Mouse (Mus musculus) thymus, postnatal 36 days (tissue): Measurements from ENCODE around the gene G530012D18Rik.
"Not testable (repeated sequence)": the region's sequence is repeated elsewhere in the genome, so short reads cannot be mapped to it uniquely, and the experiment has no call there.

Source experiments
- DNase-seq, 2 experiments: peaks; one replicate each; pipeline ENCODE4 v3.0.0; 2022; ENCODE audit warnings: mixed read lengths in 2 of 2

The G530012D18Rik gene

DNA sequence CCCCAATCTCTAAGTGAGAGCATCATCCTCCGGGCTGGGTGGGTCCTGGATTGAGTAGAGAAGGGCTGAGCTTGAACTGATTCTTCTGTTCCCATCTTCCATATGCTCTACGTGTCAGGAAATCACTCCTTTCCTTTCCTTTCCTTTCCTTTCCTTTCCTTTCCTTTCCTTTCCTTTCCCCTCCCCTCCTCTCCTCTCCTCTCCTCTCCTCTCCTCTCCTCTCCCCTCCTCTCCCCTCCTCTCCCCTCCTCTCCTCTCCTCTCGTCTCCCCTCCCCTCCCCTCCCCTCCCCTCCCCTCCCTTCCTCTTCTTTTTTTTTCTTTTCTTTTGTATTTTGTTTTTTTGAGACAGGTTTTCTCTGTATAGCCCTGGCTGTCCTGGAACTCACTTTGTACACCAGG, at the start of gene G530012D18Rik:
G530012D18Rik (plus strand) TSS at position 301 of the 400 bp plus-strand sequence.
- not testable (repeated sequence) for DNase-seq

DNA sequence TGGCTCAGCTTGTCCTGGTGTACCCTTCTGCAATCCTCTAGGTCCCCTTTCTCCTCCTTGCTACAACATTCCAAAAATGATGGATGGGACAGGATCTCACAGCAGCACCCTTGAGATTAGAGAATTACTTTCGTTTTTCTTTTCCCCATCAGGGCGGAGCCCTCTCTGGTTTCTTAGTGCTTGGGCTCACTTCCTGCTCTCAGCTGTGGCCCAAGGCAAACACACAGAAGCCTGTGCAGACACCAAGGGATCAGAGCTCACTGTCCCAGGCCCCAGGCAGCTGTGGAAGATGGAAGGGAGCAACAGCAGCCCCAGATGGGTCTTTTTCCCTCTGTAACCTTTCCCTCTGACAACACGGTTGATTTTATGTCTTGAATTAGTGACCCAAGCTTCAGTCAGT, 49.1 kb upstream of the G530012D18Rik start:
- peak in 1 of 2 experiments; percentile 7 for DNase-seq

DNA sequence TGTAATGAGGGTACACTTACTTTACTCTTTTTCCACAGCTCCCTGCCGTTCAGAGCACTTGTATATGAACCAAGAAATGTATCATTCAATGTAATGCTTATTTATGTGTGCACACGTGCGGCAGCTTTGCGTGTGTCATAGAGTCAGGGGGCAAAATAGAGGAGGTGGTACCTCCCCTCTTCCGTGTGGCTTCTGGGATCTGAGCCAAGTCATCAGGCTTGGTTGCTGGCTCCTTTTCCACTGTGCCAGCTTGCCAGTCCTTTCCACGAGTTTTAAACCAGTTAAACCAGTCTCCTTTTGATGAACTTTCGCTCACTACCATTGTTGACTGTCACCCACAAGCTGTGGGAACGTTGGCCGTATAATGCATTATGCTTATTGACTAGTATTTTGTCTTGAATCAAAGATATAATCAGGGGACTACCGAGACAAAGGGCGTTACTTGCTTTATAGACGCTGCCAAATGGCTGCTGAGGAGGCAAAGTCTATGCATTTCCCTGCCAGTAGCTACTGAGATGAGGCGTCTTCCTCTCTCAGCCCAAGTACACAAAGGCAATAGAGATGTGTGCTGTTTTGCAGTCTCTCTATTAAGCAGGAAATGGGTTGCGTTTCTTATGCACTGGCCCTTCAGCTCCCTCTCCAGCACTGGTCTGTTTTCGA, 46.9 kb upstream of the G530012D18Rik start:
- not testable (repeated sequence) for DNase-seq

DNA sequence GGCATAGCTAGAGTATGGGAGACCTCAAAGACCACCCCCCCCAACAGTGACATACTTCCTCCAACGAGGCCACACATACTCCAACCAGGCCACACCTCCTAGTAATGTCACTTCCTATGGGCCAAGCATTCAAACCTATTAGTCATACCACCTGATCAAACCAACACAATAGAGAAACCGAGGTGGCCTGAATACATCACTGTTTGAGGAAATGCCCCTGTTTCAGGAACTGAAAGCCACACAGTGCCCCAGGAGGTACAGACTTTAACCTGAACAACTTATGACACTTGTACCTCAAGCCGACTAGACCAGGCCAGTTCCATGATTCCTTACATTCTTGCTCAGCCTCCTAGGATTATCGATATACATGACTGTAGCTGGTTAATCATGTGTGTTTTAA, 31.7 kb upstream of the G530012D18Rik start:
- not testable (repeated sequence) for DNase-seq

DNA sequence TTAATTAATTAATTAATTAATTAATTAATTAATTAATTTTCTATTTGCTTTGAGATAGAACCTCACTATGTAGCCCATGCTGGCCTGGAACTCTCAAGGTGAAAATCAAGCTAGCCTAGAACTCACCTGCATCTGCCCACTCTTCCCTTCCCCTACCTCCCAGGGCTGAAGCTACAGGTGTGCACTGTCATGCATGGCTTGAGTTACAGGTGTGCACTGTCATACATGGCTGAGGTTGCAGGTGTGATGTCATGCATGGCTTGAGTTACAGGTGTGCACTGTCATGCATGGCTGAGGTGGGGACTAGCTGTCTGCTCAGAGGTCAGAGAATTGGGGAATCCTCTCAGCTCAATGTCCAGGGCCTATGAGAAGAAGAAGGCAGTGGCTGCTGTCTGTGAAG, 29.0 kb upstream of the G530012D18Rik start:
- not testable (repeated sequence) for DNase-seq

DNA sequence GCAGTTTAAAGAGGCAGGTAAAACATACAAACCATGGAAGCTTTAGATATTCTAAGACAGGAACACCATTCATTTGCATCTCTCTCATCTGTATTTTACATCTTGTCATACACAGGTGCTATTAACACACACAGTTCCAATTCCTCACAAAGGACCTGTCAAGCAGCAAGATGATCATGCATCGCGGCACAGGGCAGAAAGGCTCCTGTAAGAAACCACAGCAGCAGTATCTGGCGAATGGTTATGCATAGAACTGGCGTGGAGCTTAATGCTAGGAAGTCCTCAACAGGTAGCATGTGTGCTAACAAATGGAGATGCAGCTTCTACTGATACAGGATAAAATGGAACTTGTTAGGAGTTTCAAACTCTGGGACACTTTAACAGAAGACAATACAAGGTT, 20.2 kb upstream of the G530012D18Rik start:
- peak in 1 of 2 experiments; percentile 12 for DNase-seq

DNA sequence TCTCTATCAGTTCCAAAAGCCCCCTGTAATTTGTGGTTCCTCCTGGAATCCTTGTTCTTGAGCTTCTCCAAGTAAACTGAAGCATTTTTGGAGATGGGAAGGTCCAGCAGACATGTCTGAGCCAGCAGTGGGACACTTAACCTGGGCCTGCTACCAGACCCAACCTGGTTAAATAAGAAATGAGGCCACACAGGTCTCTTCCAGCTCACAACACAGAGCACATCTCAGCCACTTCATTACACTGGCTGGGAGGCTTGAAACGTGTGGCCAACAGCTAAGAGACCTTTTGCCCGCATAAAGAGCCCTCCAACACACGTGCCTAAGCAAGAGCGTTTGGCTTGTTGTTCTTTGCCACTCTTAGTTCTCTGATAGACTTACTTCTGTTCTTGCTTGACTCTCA, 1.9 kb upstream of the G530012D18Rik start:
- not testable (repeated sequence) for DNase-seq

DNA sequence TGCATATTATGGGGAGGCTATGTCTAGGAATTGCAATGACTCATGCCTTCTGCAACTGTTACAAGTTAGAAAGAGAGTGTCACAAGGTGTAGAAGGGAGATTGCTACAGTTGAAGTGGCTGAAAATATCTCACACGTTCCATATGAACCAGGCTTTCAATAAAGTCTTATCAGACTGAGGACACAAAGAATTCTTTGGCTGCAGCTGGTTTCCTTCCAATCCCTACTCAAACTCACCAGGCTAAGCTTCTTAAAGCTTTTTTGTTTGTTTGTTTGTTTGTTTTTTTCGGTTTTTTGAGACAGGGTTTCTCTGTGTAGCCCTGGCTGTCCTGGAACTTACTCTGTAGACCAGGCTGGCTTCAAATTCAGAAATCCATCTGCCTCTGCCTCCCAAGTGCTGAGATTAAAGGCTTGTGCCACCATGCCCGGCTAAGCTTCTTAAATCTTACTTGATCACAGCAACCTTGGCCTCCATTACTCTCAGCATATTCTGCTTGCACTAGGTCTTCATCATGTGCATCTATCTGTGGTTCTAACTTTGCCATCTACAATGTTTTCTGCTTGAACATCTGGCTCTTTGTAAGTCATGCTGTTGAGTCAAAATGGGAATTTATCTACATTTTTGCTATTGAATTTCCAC, 3.0 kb downstream of the G530012D18Rik start:
- not testable (repeated sequence) for DNase-seq

DNA sequence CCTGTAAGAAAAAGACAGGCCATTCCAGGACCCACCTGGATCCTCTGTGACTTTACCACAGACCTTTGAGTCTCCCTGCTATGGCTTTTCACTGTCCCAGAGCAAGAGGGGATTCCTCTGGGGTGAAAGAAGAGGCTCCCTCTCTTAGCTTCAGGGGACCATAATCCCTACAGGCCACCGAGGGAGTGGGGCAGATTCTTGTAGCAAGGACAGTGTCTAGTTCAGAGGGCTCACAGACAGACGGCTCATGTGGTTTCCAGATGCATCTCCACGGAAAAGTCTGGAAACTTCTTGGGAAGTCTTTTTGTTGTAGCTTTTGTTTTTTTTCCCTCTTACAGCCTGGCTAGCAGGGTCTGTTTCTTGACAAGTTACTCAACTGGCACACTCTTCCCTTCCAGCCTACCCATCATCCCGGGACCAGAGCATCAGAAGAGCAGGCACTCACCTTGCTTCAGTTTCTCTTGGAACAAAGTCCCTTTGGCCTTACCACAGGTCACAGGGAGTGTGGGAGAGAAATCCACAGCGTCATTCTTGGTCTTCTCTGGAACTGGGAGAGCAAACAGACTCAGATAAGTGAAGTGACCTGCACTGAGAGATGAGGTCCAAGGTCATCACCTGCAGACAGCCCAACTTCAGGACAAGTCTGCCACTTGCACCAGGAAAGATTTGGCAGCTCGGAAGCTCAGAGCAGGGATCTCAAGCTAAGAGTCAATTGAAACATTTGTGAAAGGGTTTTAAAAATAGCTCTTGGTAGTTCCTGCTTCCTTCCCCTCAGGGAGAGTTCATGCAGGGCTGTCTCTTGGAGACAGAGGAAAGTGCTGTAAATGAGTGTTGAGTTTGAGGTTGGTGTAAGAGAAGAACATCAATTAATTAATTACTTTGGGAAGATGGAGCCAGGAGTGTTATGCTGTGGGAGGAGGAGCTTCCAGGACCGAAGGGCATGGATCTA, 4.0 kb downstream of the G530012D18Rik start:
- DNase-seq, result not testable (repeated sequence)

DNA sequence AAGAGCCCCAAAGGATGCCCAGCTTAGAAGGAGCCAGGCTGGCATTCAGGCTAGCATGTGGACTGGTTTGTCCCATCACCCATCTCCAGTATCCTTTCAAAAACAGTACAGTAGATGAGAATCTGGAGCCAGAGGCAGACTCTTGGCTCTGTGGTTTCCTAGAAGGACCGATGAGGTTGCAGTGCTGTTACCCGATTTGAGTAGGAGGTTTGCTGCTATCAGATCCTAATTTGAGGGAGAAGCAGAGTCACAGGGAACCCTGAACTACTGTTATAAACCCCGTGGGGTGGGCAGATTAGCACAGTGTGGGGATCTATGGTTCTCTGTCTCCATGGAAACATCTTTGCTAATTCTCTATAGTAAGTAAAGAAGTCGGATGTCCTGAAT, 4.7 kb downstream of the G530012D18Rik start:
- DNase-seq, result not testable (repeated sequence)

DNA sequence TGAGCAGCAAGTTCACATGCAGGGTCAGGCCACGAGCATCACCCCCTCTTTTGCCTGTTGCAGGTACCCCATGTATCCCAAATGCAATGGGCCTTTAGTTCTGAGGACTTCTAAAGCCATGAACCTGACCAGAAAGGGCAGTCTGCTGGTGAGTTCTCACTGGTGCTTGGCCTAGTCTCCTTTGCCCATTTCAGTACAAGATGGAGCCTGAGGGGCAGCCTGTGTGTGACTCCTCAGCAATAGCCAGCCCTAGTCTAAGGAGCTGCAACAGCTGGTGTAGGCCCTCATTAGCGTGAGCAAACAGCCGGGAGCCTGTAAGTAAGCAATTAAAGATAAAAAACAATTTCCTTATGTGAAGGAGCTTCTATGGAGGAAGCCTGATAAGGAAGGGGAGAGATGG, 5.1 kb downstream of the G530012D18Rik start:
- DNase-seq, result not testable (repeated sequence)

DNA sequence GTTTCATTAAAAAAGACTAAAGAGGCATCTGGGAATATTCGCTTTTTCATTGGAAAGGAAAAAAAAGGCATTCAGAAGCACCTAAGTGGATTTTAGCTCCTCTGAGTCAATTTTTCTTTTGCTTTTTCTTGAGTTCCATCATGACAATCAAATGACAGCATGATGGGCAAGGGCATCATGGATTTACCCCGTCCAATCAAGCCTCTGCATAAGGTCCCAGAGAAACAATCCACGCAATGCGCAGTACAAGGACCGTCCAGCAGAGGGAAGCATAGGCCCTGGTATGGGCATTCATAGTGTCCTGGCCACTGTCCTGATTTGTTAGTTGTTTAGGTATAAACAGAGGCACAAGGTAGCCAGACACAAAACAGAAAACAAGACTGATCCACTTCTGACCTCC, 6.0 kb downstream of the G530012D18Rik start:
- DNase-seq, result not testable (repeated sequence)

DNA sequence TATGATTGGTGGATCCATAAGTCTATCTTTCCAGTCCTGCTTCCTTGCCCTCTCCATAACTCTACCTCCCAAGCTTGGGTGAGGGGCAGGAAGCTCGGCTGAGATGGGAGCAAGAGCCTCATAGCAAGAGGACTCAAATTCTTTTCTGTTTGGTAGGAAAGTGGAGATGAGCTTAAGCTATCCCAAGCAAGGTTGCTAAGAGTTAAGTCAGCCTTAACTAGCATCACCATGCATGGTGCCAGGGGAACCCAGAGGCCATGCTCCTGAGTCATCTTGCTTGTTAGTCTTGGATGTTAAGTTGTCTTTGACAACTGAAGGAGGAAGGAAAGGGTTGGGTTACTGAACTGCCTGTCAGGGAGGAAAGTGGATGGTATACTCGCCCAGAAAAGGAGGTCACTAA, 13.2 kb downstream of the G530012D18Rik start:
- not testable (repeated sequence) for DNase-seq

DNA sequence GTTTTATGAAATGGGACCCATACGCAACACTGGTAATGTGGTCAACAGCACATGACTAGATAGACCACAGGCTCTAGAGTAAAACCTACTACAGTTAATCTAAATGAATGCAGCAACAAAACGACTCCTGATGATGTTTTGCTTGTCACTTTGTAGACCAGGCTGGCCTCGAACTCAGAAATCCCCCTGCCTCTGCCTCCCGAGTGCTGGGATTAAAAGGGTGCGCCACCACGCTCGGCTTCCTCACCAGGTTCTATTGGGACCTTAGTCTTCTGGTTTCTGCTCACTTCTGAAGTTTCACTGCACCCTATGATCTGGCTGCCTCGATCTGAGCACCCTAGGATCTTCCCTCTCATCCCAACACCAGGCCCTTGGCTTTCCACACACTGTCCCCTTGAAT, 17.1 kb downstream of the G530012D18Rik start:
- not testable (repeated sequence) for DNase-seq

DNA sequence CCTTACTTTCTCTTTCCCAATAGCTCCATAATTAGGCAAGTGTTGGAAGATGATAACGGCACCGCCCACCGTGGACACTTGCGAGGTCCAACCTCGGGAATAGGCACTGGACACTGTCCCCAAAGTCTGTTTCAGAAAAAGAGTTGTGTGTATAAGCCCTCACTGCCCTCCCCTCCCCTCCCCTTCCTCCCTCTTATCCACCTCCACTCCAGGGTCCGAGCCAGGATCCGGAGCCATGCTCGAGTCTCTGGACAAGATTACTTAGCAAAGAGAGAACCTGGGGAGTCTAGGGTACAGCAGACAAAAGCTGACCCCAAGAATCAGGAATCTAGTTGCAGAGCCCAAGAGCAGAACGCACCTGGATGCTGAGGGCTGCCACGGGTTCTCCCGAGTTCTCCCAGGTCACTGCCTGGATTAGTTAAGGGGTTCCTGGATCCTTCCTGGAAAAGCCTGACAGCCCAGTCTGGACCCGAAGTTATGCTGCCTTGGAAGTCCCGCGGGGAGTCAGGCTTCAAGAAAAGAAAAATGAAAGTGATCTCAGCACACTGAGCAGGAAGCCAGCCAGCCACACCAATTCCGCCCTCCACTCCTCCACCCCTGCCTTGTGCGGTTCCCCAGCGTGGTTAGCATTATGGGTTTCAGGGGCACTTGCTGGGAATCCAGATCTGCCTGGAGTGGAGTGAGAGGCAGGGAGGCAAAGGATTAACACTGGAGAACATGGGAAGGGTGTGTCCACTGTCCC, 23.0 kb downstream of the G530012D18Rik start, which contains the start of gene Sp110:
Sp110 (minus strand) TSS at position 547 of the 742 bp plus-strand sequence.
- peak; percentile 39 to 58 for DNase-seq

DNA sequence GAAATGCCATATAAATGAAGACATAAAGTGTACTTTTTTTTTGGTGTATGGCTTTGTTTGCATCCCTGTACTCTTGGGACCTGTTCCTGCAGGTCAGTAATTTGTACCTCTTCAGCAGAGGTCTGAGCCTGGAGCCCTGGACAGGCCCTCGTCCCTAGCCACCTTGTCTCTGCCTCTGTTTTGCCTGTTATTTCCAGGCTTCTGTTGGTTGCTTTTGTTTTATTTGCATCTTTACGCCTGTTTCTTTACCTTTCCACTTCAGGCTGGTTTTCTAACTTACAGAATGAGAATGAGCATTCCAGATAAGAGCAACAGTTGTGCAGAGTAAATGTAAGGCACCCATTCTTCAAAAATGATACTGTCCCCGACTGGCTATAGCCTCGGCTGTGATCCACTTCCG, 24.6 kb downstream of the G530012D18Rik start, which contains the start of gene Sp140:
Sp140 (plus strand) TSS at position 301 of the 400 bp plus-strand sequence.
- not testable (repeated sequence) for DNase-seq

DNA sequence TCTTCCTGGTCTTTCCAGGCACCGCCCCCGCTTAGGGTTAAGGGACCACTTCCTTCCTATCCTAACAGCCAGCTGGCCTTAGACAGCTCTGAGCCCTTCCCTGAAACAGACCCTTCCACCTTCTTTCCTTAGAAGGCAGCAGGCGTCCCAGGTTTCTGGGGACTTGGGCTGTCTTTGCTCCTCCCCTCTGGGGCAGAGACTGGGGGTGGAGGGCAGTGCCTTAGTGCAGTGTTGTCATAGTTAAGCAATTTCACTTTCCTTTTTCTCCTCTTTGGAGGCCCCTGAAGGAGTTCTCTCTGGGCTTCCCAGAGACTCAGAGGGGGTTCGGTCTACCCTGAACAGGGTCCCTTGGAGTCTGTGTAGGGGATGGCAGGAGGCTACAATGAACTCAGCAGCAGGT, 25.3 kb downstream of the G530012D18Rik start:
- DNase-seq, result peak; percentile 53 to 55

DNA sequence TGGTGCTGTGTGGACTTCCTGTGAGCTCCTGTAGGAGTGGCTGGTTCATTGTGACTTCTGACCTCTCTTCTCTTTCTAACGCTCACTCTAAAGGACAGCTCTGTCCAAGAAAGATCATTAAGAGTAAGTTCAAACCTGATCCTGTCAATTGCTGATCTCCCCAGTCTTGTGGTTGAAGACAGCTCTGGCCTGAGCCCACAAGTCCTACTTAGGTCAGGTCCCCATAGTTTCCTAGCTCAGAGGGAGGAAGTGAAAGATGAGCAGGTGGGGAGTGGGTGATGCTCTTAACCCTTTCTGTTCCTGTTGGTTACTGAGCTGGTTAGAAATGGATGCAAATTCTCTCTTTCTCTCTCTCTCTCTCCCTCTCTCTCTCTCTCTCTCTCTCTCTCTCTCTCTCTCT, 28.9 kb downstream of the G530012D18Rik start:
- not testable (repeated sequence) for DNase-seq

DNA sequence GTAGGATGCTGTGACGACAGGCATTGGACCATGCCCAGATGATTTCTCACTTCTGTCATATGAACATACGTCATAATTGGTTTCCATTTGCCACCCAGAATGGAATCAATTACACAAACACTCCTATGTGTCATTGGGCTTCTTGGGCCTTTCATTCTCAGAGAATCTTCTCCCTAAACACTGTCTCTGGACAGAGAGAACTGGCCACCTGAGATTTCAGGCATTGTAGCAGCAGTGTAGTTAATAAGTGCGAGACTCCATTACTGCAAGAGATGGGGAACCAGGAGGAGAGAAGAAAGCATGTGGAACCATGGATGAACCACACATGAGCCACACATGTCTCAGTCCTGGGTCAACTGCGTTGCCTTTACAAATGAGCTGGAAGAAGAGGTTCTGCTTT, 32.9 kb downstream of the G530012D18Rik start:
- DNase-seq, result not testable (repeated sequence)

DNA sequence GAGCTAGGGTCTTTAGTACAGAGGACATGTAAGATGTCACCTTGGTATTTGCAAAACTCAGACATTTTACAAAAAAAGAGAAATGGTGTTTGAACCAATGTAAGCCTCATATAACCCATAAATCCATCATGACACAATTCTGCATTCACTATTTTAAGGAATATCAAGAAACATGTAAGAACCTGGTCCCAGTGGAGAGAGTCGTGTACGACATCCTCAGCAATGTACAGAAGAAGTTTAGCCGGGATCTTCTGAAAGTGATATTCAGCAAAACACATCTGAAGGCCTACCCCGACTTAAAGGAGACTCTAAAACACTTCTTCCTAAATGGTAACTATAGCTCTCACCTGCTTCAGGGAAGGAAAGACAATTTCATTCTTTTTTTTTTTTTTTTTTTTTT, 35.1 kb downstream of the G530012D18Rik start:
- not testable (repeated sequence) for DNase-seq

DNA sequence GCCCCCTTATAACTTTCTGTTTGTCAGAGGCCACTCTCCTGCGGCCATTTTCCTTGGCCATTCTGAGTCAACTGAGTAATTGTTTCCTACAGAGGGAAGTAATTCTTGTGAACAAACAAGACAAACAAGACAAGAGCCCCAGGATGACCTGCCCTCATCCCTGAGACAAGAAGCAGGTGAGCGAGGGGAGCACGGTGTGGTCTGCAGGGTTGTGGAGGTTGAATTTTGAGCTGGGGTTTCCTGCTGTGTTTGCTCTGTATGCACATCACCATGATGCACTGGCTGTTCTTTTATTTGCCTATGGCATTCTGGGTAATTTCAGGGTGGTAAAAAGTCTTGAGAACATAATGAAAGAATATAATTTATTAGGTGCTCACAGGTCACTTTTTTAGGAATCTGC, 39.6 kb downstream of the G530012D18Rik start:
- not testable (repeated sequence) for DNase-seq

DNA sequence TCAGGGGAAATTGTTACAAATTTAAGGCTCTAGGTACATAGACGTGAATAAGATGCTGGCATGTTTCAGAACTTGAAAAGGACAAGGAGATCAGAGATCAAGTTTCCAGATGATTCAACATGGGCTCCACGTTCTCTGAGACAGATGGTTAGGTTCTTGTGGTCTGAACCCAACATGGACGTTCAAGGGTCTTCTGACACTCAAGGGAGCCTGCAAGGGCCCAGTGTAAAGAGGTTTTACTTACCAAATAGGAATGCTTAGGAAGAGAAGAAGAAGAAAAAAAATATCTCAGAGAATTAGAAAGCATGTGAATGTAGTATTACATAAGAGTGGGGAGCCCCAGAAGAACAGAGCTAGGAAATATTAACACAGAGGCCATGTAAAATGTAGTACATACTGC, 40.3 kb downstream of the G530012D18Rik start:
- not testable (repeated sequence) for DNase-seq
